Mouse (Mus musculus) adrenal gland, postnatal 14 days (tissue): Measurements from ENCODE around the gene Snrnp70. TPM values are rescaled to one million over a fixed set of nuclear protein-coding genes. Genes with fewer than 3 reads are reported as not detected.

Experiments
- DNase-seq: peaks from one replicate; pipeline ENCODE4 v3.0.0; 2021; ENCODE audit warnings: mixed read lengths
- total RNA-seq: library from RNA; stranded (reverse); gene quantifications from 2 replicates; pipeline ENCODE4 v1.2.3, GENCODE M21; 2021

Snrnp70 gene
- total RNA-seq, 1 experiment from 2014 or later, result 265 TPM

DNA sequence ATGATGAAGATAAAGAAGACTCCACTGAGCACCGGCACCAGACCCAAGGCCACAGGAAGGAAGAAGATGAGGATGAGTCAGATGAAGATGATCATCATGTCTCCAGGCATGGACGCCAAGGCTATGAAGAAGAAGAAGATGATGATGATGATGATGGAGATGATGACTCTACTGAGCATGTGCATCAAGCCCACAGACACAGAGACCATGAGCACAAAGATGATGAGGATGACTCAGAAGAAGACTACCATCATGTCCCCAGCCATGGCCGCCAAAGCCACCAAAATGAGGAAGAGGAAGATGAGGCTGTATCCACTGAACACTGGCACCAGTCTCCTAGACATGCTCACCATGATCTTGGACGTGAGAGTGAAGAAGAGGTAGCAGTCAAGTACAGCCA is 59.2 kb downstream of the Snrnp70 start:
- DNase-seq, result no peak

DNA sequence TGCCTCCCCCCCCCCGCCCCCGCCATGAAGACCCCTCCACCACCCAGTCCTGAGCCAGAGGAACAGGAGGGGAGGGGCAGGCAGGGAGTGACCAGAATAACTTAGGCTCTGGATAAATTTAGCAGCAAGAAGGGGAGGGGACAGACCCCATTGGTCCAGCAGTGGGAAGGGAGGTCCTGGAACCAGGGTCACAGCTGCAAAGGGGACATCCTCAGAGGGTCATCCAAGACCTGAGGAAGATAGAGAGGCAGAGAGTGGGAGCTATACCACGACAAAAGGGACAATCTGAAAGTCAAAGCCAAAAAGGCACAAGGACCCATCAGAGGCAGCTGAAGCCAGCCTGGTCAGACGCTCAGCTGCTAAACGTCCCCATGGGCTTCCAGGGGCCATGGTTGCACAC is 60.5 kb downstream of the Snrnp70 start, which contains the start of gene Hrc:
TSS of gene Hrc (plus strand) at position 235 of the 400 bp plus-strand sequence.
- DNase-seq, result no peak

GRCm38 (mm10) chr7:45334605-45335004 is 60.9 kb downstream of the Snrnp70 start:
- DNase-seq, result no peak

- DNase-seq, result peak; percentile 92
These were observed 62.0 kb downstream of the Snrnp70 start, which contains the start of gene Trpm4 for GRCm38 (mm10) chr7:45333431-45333982. Gene Trpm4, minus strand, starts transcription at chr7:45333780.

GRCm38 (mm10) chr7:45332685-45333425 is 62.7 kb downstream of the Snrnp70 start:
- peak; percentile 63 for DNase-seq

GRCm38 (mm10) chr7:45331502-45331901 is 64.0 kb downstream of the Snrnp70 start:
- DNase-seq, result no peak

DNA sequence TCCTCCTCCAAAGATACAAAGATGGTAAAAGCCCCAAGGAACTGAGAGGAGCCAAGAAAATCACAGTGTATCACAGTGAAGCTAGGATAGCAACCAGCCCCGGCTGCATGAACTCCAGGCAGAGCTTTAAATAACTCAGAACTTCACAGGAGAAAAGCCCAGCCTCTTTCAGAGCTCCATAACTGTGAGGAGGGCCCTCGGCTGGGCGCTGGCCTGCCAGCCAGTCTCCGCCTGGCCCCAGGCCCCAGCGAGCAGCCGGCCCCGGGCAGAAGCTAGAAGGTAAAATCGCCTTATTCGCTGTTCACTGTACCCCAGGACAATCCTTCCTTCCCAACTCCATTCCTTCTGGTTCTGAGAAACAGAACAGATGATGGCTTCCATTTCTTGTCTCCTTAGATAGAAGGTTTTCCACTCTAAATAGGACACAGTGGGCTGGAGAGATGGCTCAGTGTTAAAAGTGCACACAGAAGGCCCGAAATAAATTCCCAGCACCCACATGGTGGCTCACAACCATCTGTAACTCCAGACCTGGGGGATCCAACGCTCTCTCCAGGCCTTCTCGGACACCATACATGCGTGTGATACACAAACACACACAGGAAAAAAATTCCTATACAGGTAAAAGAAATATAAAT is 66.6 kb downstream of the Snrnp70 start:
- DNase-seq, result no peak

Other genes starting within 250 kb of the Snrnp70 start
- 55.6 and 58.5 TPM in 2 replicates for gene Pih1d1, start 241.4 kb downstream of the Snrnp70 start, total RNA-seq
- 59.8 and 59.9 TPM in 2 replicates for gene Aldh16a1, start 241.2 kb downstream of the Snrnp70 start, total RNA-seq
- gene Slc17a7, start 231.8 kb downstream of the Snrnp70 start, total RNA-seq, result 0.22 and 0.79 TPM in 2 replicates
- gene Gfy, start 216.2 kb downstream of the Snrnp70 start, total RNA-seq, result not detected in 2 replicates
- not detected in 2 replicates for gene Pth2, start 214.7 kb downstream of the Snrnp70 start, total RNA-seq
- 0.22 and 0.23 TPM in 2 replicates for gene Ccdc155, start 190.8 kb downstream of the Snrnp70 start, total RNA-seq
- 0.98 TPM in 1 of 2 replicates, not detected in the other for gene Dkkl1, start 183.6 kb downstream of the Snrnp70 start, total RNA-seq
- 17.8 and 19.2 TPM in 2 replicates for gene Tead2, start 180.0 kb downstream of the Snrnp70 start, total RNA-seq
- gene Cd37, start 156.6 kb downstream of the Snrnp70 start, total RNA-seq, result 7.3 and 40.7 TPM in 2 replicates
- gene Slc6a16, start 154.7 kb downstream of the Snrnp70 start, total RNA-seq, result not detected in 2 replicates
- gene Slc6a21, start 118.2 kb downstream of the Snrnp70 start, total RNA-seq, result not detected in 2 replicates
- 13.5 and 15.1 TPM in 2 replicates for gene Trpm4, start 62.0 kb downstream of the Snrnp70 start, total RNA-seq
- gene Hrc, start 60.5 kb downstream of the Snrnp70 start, total RNA-seq, result 0.15 and 0.45 TPM in 2 replicates
- 2.1 and 2.4 TPM in 2 replicates for gene Ppfia3, start 28.7 kb downstream of the Snrnp70 start, total RNA-seq
- 1.2 and 1.4 TPM in 2 replicates for gene Lin7b, start 25.2 kb downstream of the Snrnp70 start, total RNA-seq
- not detected in 2 replicates for gene Kcna7, start 9.9 kb upstream of the Snrnp70 start, total RNA-seq
- not detected in 2 replicates for gene Ntf5, start 18.0 kb upstream of the Snrnp70 start, total RNA-seq
- not detected in 2 replicates for gene Lhb, start 25.1 kb upstream of the Snrnp70 start, total RNA-seq
- 55.4 and 62.8 TPM in 2 replicates for gene Gys1, start 39.1 kb upstream of the Snrnp70 start, total RNA-seq
- gene Ruvbl2, start 42.4 kb upstream of the Snrnp70 start, total RNA-seq, result 55.5 and 62.8 TPM in 2 replicates
- 638 and 688 TPM in 2 replicates for gene Ftl1, start 64.1 kb upstream of the Snrnp70 start, total RNA-seq
- gene Bax, start 71.2 kb upstream of the Snrnp70 start, total RNA-seq, result 54.4 and 60.0 TPM in 2 replicates
- 0.49 and 1.1 TPM in 2 replicates for gene Tulp2, start 86.1 kb upstream of the Snrnp70 start, total RNA-seq
- 24.6 and 31.2 TPM in 2 replicates for gene Gm45808, start 91.1 kb upstream of the Snrnp70 start, total RNA-seq
- 46.8 and 54.1 TPM in 2 replicates for gene Dhdh, start 93.1 kb upstream of the Snrnp70 start, total RNA-seq
- gene Nucb1, start 114.7 kb upstream of the Snrnp70 start, total RNA-seq, result 199 and 204 TPM in 2 replicates
- gene Ppp1r15a, start 130.5 kb upstream of the Snrnp70 start, total RNA-seq, result 37.3 and 55.7 TPM in 2 replicates
- 3.8 and 6.5 TPM in 2 replicates for gene Plekha4, start 130.6 kb upstream of the Snrnp70 start, total RNA-seq
- gene Hsd17b14, start 159.2 kb upstream of the Snrnp70 start, total RNA-seq, result 0.67 and 1.2 TPM in 2 replicates
- gene Bcat2, start 174.4 kb upstream of the Snrnp70 start, total RNA-seq, result 149 and 151 TPM in 2 replicates
- 0.37 TPM in 1 of 2 replicates, not detected in the other for gene Fgf21, start 219.7 kb upstream of the Snrnp70 start, total RNA-seq
- gene Fut1, start 221.5 kb upstream of the Snrnp70 start, total RNA-seq, result 0.11 TPM in 1 of 2 replicates, not detected in the other
- gene Izumo1, start 226.1 kb upstream of the Snrnp70 start, total RNA-seq, result 0.56 and 0.82 TPM in 2 replicates
- 33.0 and 35.4 TPM in 2 replicates for gene Rasip1, start 231.7 kb upstream of the Snrnp70 start, total RNA-seq
- 4.9 and 8.5 TPM in 2 replicates for gene Mamstr, start 244.2 kb upstream of the Snrnp70 start, total RNA-seq